Mouse (Mus musculus): Measurements from ENCODE around the gene Spred2.

The Spred2 gene

DNA sequence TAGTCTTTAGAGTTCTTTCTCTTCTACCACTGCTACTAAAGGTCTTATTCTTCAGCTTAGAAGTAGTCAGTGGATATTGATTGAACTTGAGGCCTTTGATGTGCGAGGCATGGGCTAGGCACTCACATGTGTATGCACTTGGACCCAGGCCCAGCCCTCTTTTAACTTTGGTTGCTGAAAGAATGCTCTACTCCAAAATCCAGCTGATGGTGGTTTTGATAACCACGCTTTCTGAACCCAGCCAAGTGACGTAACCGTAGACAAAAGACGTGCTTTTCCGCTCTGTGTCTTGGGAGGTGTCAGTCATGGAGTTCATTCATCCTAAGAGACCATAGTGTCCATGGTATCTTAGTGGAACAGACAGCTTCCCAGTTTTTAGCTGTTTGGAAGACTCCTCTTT lies 57.9 kb downstream of the Spred2 start:
- in situ Hi-C loops (cut with MboI, MseI), result no loop called here

DNA sequence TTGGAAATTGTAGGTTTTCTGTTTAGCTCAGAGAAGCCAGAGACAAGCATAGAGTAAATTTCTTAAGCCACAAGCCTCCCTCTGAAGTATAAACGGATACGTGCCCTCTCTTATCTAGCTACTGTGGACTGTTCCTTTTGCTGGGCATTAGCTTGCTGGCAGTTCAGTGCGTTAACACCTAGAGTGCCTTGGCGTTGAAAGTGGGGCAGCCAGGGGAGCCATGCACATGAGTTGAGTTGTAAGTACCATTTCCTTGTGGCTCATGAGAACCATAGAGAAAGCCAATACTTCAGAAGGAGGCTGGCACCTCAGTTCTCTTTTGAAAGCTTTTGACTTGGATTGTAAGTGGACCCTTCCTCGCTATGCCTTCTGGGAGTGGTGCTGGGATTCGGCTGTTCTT lies 58.6 kb downstream of the Spred2 start:
- in situ Hi-C loops (cut with MboI, MseI), result no loop called here

DNA sequence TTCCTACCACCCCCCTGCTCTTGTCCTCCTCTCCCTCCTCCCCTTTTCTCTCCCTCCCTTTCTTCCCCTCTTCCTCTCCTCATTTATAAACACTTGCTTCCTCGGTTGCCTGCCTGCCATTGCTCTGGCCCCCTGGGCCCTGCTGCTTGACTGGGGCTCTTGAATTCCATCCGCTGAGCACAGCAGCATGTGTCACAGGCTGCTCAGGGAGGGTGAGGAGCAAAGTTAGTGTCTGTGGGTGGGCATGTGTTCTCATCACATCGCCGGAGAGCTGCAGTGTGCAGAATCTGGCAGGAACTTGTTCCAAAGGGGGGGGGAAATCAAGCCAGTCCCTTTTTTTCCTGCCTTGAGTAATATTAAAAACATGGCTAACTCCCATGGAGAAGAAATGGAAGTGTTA lies 59.1 kb downstream of the Spred2 start:
- in situ Hi-C loops (cut with MboI, MseI), result no loop called here

DNA sequence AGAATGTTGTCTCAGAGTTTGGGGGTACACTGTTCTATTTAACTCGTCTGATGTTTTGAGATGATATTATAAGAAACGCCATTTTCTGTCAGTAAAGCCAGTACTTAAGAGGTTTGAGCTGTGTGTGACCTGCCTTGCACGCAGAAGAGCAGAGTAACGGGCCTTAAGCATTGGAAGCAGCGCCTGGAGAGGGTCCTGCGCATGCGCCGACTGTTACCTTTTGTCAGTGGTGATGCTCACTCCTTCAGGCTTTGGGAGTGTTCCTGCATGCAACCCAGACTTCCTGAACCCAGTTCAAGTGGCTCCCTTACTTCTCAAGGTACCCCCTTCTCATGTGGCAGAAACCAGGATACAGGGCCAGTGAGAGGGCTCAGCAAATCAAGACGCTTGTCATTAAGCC lies 59.9 kb downstream of the Spred2 start:
- in situ Hi-C loops (cut with MboI, MseI), result no loop called here

DNA sequence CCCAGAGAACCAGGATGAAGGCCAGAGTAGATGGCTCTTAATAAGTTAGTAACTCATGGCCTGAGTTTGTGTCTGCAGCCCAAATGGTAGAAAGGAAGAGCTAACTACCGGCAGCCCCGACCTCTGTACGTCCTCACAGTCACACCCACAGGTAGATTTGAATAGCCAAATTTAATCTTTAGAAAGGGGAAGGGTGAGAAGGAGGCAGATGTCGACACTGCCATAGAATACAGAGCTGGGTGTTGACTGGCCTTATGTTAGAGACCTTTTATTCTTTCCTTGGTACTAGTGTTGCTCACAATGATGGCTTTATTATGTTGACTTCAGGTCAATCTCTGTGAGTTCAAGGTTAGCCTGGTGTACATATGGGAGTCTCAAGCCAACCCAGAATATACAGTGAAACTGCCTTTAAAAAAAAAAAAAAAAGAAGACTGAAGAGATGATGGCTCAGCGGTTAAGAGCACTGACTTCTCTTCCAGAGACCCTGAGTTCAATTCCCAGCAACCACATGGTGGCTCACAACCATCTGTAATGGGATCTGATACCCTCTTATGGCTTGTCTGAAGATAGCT lies 61.2 kb downstream of the Spred2 start:
- in situ Hi-C loops (cut with MboI, MseI), result no loop called here

DNA sequence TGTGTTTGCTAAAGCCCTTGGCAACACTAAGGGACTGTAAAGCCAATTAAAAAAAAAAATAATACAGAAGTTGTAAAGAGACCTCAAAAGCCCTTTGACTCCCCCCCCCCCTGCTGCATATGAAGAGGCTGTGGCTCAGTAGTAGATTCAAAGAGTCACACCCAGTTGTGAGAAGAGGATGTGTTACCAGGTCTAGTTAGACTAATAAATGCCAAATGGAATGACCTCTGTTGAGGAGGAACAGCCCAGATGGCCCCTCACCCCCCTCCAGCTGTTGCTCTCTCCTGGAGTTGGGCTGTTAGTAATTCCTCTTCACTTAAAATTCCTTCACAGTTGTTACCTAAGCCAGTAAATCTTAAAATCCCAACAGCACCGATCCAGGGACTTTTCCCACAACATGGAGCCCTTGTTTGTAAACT lies 62.3 kb downstream of the Spred2 start:
- in situ Hi-C loops (cut with MboI, MseI), result no loop called here

DNA sequence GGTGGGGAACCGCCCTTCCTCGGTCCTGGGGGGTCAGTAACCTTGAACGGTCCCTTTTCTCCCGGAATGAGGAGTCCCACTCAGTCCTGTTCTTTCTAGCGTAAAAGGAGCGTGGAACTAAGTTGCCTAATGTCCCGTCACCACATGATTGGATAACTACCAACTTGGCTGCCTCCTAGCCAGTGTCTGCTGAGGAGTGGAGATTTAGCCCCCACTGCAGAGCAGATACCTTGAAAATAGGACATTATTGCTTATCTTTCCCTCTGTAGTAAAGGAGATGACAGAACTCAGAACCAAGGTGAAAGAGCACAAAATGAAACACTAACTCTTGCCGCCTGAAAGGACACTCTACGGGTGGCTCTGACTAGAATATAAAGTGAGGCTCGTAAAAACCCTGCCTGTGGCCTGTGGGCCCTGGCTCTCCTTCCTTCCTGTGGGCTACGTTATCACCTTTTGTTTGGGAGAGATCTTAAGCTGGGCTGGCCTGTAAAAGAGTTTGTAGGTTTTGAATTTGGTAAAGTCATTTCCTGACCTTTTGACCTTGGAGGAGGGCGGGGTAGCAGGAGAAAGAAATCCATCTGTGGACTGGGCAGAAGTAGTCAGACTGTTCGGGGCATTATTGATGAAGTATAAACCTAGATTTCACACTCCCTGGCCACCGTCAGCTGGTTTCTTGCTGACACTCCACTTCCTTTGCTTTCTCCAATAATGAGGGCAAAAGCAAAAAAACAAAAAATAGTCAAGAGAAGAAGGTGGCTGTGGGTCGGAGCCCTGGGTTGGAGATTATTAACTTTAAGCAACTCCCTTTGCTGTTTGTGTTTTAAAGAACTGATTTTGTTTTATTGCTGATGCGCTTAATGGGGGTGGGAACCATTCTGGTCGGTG lies 62.9 kb downstream of the Spred2 start:
- in situ Hi-C loops (cut with MboI, MseI), result no loop called here

DNA sequence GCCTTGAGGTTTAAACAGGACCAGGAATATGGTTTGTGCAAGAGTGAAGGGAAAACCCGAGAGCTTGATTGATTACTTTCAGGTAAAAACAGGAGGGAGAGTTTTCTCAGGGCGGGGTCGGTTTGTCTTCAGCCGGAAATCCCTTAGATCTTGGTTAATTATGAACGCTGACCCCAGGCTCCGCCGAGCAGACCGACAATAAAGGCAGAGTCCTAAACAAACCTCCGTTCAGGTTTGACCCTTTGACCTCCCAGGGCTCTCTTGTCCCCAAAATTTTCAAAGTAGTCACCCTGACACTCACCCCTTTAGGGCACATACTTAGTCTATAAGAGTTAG lies 63.5 kb downstream of the Spred2 start:
- in situ Hi-C loops (cut with MboI, MseI), result no loop called here

DNA sequence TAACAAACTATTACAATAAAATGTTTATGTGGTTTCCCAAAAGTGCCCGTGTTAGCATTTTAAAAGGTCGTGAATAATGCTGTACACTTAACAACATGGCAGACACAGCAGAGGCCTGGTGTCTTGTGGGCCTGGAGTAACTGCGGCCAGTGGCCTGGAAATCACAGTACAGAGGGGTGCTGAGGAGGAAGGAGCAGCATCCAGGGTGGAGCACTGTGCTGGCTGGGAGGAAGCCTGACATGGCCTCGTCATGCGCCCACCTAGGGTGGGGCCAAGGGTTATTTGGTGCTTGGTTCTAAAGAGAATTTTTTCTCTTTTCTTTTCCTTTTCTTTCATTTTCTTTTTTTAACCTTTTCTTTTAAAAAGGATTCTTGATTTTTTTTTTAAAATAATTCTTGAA lies 64.0 kb downstream of the Spred2 start:
- in situ Hi-C loops (cut with MboI, MseI), result no loop called here

DNA sequence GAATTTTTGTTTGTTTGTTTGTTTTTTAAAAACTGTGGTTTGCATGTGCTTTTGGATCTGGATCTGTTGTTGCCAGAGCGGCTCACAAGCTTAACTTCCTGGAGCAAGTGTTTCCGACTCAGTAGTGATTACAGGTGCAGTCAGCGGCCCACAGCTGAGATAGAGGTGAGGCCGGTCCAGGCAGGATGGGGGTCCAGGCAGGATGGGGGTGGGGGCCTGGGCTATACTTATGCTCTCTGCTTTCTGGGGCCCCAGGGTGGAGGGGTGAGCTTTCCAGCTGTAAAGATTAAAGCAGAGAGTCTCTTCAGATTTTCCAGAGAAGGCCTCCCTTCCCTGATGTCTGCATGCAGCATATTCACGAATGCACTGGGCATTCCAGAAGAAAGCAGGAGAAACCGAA lies 64.5 kb downstream of the Spred2 start:
- in situ Hi-C loops (cut with MboI, MseI), result no loop called here

DNA sequence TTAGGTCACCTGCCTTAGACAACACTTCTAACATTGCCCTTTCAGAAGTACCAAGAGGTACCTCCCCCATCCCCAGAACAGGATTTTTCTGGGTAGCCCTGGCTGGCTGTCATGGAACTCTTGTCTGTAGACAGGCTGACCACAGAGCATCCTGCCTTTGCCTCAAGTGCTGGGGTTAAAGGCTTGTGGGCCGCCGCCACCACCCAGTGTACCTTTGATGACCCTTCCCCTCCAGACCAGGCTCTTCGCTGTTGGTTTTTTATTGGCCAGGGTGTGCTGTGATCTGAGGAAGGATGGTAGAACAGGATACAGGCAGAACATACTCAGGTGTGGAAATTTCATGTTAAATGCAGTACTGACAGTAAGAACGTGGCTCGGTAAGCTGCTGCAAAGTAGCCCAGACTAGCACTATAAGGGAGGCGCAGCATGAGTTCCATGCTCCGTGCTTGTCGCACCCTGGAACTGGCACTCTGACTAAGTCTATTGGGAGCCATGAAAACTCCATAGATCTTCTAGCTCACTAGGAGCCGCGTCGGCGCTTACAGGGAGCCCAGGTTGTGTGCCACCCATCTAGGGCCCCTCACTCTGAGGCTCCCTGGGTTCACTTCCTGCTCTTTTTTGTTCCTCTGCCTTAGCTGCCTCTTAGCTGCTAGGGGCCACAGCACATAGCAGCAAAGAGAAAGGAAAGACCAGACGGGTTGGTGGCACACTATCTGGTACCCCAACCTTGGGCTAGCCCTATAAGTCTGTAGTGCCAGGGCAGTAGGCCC lies 65.2 kb downstream of the Spred2 start:
- in situ Hi-C loops (cut with MboI, MseI), result no loop called here

DNA sequence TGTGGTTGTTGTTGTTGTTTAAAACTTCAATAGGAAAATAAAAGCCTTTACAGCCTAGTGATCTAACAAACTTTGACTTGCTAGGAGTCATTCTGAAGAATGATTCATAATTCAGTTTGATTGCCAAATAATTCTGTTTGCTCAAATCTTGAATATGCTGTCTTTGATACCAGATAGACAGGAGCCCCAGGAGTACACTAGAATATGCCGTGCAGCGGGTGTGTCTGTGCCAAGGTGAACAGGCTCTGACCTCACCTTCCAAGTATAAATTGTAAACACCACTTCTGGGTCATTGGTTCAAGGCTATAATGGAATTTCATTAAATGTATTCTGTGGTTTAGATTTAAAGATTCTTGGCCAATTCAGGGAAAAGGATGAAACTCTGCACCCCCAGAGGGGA lies 66.6 kb downstream of the Spred2 start:
- in situ Hi-C loops (cut with MboI, MseI), result loop anchor here in 1 of 2 experiments (10.0 kb wide), 1 partner anchor 114 kb away; no protein-coding TSS in a partner anchor

DNA sequence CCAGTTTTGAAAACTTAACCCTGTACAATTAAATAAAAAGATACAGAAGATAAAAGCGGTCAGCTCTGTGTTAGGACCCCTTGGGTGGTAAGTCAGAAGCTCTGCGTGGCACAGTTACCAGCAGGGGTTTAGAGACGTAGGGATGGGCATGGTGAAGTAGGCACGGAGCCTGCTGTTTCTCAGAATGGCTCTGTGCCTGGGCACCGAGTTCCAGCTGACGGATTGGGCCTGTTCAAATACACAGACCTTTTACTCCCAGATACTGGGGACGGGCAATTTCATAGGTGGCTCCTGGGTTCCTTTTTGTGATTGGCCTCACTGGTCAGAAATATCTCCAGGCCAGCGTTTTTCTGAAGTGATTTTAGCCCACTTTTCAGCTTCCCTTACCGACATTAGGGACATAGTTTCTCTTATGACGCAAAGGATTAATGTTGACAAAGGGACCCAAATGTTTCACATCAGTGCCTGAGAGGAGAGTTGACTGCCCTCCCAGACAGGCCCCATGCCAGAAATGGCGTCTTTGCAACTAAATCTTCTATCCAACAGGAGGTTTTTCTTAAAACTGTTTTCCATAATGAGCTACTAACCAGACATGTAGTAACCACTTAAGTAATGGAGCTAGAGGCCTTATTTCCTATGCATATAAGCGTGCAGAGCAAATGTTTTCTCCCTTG lies 67.3 kb downstream of the Spred2 start:
- in situ Hi-C loops (cut with MboI, MseI), result loop anchor here in 1 of 2 experiments (10.0 kb wide), 1 partner anchor 113 kb away; no protein-coding TSS in a partner anchor

DNA sequence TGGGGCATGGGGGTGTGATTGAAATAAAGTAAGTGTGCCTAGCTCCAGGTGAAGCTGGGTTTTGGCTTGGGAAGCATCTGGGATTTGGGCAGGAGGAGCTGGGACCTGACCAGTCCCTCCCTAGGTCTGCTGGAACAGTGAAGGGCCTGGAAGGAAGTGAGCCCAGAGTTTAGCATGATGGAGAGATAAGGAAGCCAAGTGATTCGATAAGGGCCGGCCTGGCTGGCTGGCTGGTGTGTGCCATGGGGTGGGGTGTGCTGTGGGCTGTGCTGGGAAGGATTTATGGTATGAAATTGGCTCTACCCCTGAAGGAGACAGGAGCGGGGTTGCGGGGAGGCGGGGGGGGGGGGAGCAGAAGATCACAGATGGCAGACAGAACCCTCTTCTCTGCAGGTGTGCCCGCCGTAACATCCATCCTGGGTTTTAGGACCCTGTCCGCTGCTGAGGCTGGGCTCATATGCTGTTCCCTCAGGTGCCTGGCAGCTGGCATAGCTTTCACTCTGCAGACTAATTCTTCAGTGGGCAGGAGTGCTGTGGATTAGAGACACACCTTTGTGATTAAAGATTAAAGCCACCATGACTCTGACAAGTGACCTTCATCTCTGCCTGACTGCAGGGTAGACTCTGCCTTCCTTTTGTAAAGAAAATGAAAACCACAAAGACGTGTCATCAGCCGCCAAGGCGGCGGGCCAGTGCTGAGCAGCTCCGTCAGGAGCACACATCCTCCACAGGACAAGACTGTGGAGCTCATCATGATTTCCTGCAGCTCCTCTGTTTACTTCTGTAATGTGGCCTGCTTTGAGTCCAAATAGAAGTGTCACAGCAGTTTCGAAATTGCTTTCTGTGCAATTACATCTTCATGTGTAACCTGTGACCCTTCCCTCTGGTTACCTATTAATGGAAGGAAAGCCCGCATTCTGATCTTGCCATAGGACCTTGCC lies 68.4 kb downstream of the Spred2 start:
- in situ Hi-C loops (cut with MboI, MseI), result loop anchor here in 1 of 2 experiments (10.0 kb wide), 1 partner anchor 112 kb away; no protein-coding TSS in a partner anchor

DNA sequence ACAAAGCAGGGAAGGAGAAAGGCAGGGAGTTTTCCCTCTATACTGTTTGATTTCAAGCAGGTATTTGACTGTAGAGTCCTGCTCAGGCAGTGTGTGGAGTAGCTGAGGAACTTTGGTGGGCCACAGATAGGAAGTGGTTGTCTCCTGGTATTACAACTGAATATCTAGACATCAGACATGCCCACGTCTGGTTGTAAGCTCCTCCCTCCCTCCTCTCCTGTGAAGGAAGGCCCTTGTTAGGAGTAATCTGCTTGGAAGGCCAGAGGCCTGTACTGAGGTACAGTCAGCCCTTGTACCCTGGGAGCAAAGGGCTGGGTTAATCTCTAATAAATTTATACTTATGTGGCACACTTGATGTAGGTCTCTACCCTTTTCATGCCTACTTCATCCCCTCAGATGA lies 69.6 kb downstream of the Spred2 start:
- in situ Hi-C loops (cut with MboI, MseI), result loop anchor here in 1 of 2 experiments (10.0 kb wide), 1 partner anchor 111 kb away; no protein-coding TSS in a partner anchor

DNA sequence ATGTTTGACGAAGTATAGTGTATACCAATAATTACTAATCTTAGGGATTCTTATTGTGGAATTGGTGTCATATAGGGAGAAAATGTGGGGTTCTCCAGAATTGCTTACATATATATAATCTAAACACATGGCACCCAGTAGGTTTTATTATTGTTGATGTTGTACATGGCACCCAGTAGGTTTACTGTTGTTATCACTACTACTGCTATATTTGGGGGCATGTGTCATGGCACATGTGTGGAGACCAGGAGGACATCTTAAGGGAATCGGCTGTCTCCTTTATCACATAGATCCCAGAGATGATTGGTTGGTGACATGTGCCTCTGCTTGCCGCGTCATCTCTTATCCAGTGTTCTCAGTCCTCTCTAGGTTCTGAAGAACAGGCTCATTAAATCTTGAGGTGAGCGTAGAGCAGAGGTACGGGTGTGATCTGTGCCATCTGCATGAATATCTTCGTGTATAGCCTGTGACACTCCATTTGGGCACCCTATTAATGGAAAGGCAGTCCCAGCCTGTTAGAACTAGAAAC lies 70.2 kb downstream of the Spred2 start:
- in situ Hi-C loops (cut with MboI, MseI), result loop anchor here in 1 of 2 experiments (10.0 kb wide), 1 partner anchor 110 kb away; no protein-coding TSS in a partner anchor

DNA sequence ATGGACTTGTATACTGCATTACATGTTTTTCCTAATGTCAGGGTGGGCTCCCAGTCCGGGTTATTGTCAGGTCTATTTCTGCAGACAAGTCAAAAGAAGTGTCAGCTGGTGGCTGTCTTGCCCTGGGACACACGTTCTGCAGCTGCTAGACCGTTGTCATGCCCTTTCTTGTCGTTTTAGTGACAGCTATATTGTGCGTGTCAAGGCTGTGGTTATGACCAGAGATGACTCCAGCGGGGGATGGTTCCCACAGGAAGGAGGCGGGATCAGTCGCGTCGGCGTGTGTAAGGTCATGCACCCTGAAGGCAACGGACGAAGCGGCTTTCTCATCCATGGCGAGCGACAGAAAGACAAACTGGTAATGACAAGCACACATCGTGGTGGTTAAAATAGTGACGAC lies 73.8 kb downstream of the Spred2 start:
- in situ Hi-C loops (cut with MboI, MseI), result loop anchor here in 1 of 2 experiments (10.0 kb wide), 1 partner anchor 107 kb away; no protein-coding TSS in a partner anchor

DNA sequence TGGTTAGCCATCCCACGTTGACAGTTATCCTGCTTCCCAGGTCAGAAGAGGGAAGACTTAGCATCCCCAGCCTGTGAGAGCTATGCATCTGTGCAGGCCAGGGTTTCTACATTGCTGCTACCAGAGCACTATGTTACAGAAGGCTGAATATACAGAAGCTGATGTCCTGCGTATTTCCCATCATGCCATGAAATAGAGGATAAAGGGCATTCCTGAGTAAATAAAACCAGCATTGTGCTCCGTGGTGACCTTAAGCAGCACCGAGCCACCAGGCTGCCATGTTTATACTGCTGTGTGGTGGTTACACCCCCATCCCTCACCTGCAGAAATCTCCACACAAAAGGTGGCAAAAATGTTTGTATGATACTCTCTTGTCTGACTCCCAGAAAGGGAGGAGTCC lies 78.7 kb downstream of the Spred2 start:
- in situ Hi-C loops (cut with MboI, MseI), result no loop called here

DNA sequence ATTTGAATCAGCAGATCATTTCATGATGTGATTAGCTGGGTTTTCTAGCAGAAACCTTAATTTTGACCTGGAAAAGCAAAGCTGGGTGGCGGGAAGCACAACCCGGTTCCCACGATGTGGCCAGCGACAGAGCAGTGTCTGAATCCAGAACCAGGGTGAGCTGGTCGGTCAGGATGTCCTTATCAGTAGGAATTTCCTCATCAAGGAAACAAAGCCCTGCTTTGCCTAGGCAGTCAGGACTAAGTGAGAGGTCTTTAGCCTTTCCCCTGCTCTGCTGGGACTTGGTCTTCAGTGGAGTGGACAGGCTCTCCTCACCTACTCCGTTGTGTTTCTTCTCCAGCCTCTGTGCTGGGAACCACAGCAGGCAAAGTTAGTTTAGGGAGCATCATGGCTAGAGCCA lies 83.5 kb downstream of the Spred2 start:
- in situ Hi-C loops (cut with MboI, MseI), result no loop called here

All from T-helper 17 cell (primary cell).